Mouse (Mus musculus) heart, embryonic 16.5 days (tissue): ENCODE measurements at regions not wholly inside any gene's neighbourhood (a gene's known extent, or its start where the extent isn't known, plus 50 kb on each side); places are given as distances from the start of the nearest gene placed in this dataset.

Experiments
- ATAC-seq: fragments of 200-750 bp; cut with Nextera tagmentation; replicated peaks from 2 replicates; pipeline ENCODE4 v1.8.0; 2017; ENCODE audit warnings: moderate number of reproducible peaks; ENCODE audit not compliant: insufficient read depth, low FRiP score; ENCODE audit errors: extremely low read depth
- H3K27ac ChIP-seq: fragments of 300-500 bp; sonication (generic); 2 replicates; pipeline ENCODE4 v1.5.1; 2014; ENCODE audit warnings: mild to moderate bottlenecking, low read length, control low read depth, moderate library complexity
- H3K27me3 ChIP-seq: fragments of 300-500 bp; sonication (generic); 2 replicates; pipeline ENCODE4 v1.6.1; 2014; ENCODE audit warnings: low read length, mixed read lengths; ENCODE audit not compliant: control insufficient read depth, insufficient read depth
- H3K36me3 ChIP-seq: fragments of 300-500 bp; sonication (generic); 2 replicates; pipeline ENCODE4 v1.6.1; 2014; ENCODE audit not compliant: control insufficient read depth, insufficient read depth
- H3K4me1 ChIP-seq: fragments of 300-500 bp; sonication (generic); 2 replicates; pipeline ENCODE4 v1.6.1; 2014; ENCODE audit warnings: low read length, mixed read lengths; ENCODE audit not compliant: control insufficient read depth, insufficient read depth
- H3K4me2 ChIP-seq: fragments of 300-500 bp; sonication (generic); 2 replicates; pipeline ENCODE4 v1.6.1; 2014; ENCODE audit warnings: low read depth, mild to moderate bottlenecking, control low read depth, low read length
- H3K4me3 ChIP-seq: fragments of 300-500 bp; sonication (generic); 2 replicates; pipeline ENCODE4 v1.5.1; 2014; ENCODE audit warnings: mild to moderate bottlenecking, control low read depth, low read length
- H3K9ac ChIP-seq: fragments of 300-500 bp; sonication (generic); 2 replicates; pipeline ENCODE4 v1.6.1; 2014; ENCODE audit warnings: low read length, control low read depth
- H3K9me3 ChIP-seq: fragments of 300-500 bp; sonication (generic); replicated peaks from 2 replicates; pipeline ENCODE4 v1.6.1; 2016; ENCODE audit warnings: low read length; ENCODE audit not compliant: control insufficient read depth
- WGBS: fragments of 180-500 bp; shearing (Covaris S2); extraction: QIAGEN DNeasy Blood & Tissue Kit; methylation state at CpG from one replicate; pipeline ENCODE4 v1.1.7; 2014; 5-methylcytosine and 5-hydroxymethylcytosine counted together

DNA sequence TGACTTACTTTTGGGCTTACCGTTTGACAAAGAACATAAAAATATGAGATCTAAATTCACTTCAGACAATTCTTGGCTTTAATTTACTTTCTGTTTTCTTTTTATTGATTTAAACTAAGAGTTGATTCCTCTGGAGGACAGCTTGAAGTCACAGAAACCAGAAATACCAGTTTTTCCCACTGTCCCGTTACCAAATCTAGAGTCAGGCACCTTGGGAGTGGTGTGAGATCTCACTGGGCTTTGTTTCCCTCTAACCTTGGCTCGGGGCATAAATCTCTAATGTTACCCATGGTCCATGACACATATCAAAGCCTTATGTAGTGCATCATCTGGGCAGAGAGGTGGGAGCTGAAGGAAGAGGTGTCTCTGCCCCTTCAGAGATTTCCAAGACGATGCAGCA, 165.4 kb upstream of the Sesn3 start:
- Histone ChIP-seq H3K36me3 (no peaks in the 10 kb centered on the region), H3K9me3 (no peaks in the 10 kb centered on the region), H3K4me1 (peaks cover 3% of the 10 kb centered on the region; the same call in 1 of the 2 replicates), H3K4me3 (no peak overlapping the region), H3K27ac (no peak overlapping the region), H3K27me3 (no peaks in the 10 kb centered on the region), H3K9ac (no peak overlapping the region), H3K4me2 (no peak overlapping the region)
- 78% methylated on average over 4 of the region's 4 CpGs for WGBS
- no peak for ATAC-seq

- 44% methylated on average over 2 of the region's 2 CpGs for WGBS
- no peak overlapping the region for H3K9ac ChIP-seq
- no peak overlapping the region for H3K4me3 ChIP-seq
- no peaks in the 10 kb centered on the region for H3K36me3 ChIP-seq
- no peaks in the 10 kb centered on the region for H3K4me1 ChIP-seq
- no peaks in the 10 kb centered on the region for H3K27me3 ChIP-seq
- no peak overlapping the region for H3K27ac ChIP-seq
- H3K9me3 ChIP-seq, result no peaks in the 10 kb centered on the region
- no peak for ATAC-seq
- no peak overlapping the region for H3K4me2 ChIP-seq
These were observed 163.2 kb upstream of the Sesn3 start for GRCm38 (mm10) chr9:14111713-14112112.

- H3K27ac ChIP-seq, result no peak overlapping the region
- no peak for ATAC-seq
- H3K4me1 ChIP-seq, result no peaks in the 10 kb centered on the region
- H3K4me2 ChIP-seq, result no peak overlapping the region
- no peaks in the 10 kb centered on the region for H3K9me3 ChIP-seq
- H3K36me3 ChIP-seq, result no peaks in the 10 kb centered on the region
- 24% methylated on average over 3 of the region's 3 CpGs for WGBS
- no peak overlapping the region for H3K4me3 ChIP-seq
- no peaks in the 10 kb centered on the region for H3K27me3 ChIP-seq
- no peak overlapping the region for H3K9ac ChIP-seq
These were observed 159.3 kb upstream of the Sesn3 start for GRCm38 (mm10) chr9:14115521-14115920.

- no peak overlapping the region for H3K27ac ChIP-seq
- WGBS, result 77% methylated on average over 8 of the region's 8 CpGs
- ATAC-seq, result no peak
These were observed 158.6 kb upstream of the Sesn3 start for GRCm38 (mm10) chr9:14116097-14116840.

GRCm38 (mm10) chr9:14133372-14133771, 141.5 kb upstream of the Sesn3 start:
- no peaks in the 10 kb centered on the region for H3K36me3 ChIP-seq
- H3K4me3 ChIP-seq, result no peak overlapping the region
- 57% methylated on average over 5 of the region's 5 CpGs for WGBS
- H3K4me1 ChIP-seq, result no peaks in the 10 kb centered on the region
- H3K27me3 ChIP-seq, result no peaks in the 10 kb centered on the region
- H3K4me2 ChIP-seq, result no peak overlapping the region
- no peak overlapping the region for H3K27ac ChIP-seq
- ATAC-seq, result no peak
- H3K9ac ChIP-seq, result no peak overlapping the region
- H3K9me3 ChIP-seq, result peaks cover 6% of the 10 kb centered on the region

More at GRCm38 (mm10) chr9:14116097-14116840, 158.6 kb upstream of the Sesn3 start:
- no peaks in the 10 kb centered on the region for H3K27me3 ChIP-seq
- no peaks in the 10 kb centered on the region for H3K36me3 ChIP-seq
- H3K4me3 ChIP-seq, result no peak overlapping the region
- no peaks in the 10 kb centered on the region for H3K4me1 ChIP-seq
- H3K9me3 ChIP-seq, result no peaks in the 10 kb centered on the region
- no peak overlapping the region for H3K4me2 ChIP-seq
- no peak overlapping the region for H3K9ac ChIP-seq

DNA sequence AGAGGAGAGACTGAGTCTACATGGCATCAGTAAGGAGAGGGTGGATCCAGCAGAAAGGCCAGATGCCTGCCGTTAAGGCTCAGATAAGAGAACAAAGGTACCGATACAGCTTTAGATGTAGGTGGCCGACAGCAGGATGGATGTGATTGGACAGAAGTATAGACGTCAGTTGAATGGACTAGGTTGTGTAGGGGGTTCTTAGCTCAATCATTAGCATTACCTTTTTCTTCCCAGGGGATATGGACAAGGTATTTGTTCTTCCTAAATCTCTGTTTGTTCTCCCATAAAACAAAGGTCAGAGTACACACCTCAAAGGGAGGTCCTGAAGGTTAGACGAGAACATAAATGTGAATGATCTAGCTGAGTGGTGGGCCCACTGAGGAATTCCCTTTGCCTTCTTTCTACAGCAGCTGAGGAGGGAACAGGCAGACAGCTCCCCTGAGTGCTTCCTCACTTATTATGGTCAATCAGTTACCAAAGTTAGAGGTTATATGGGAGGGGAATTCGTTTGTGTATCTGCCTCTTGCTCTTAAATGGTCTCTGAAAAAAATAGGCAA, 139.9 kb upstream of the Sesn3 start:
- H3K27ac ChIP-seq, result no peak overlapping the region
- ATAC-seq, result no peak
- no peaks in the 10 kb centered on the region for H3K27me3 ChIP-seq
- no peaks in the 10 kb centered on the region for H3K36me3 ChIP-seq
- 58% methylated on average over 6 of the region's 6 CpGs for WGBS
- H3K4me1 ChIP-seq, result no peaks in the 10 kb centered on the region
- no peak overlapping the region for H3K4me3 ChIP-seq
- H3K4me2 ChIP-seq, result no peak overlapping the region
- no peak overlapping the region for H3K9ac ChIP-seq
- peaks cover 6% of the 10 kb centered on the region for H3K9me3 ChIP-seq

DNA sequence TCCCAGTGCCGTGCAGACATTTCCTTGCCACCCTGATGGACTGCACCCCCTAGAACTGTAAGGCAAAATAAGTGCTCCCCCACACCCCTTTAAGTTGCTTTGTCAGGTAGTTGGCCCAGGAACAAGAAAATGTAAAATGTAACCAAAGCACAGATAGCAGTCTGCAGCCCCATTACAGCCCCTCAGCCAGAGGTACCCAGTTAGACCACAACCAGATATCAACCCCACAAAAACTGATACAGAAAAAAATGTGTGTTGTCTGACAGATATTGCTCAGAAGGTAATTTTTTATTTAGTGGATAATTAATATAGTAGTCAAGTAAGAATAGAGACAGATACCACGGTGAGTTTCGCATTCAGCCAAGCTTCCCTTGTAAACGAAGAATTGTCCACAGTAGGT, 133.5 kb upstream of the Sesn3 start:
- Histone ChIP-seq H3K4me2 (no peak overlapping the region), H3K36me3 (no peaks in the 10 kb centered on the region), H3K4me1 (no peaks in the 10 kb centered on the region), H3K27me3 (no peaks in the 10 kb centered on the region), H3K9ac (no peak overlapping the region), H3K4me3 (no peak overlapping the region), H3K27ac (no peak overlapping the region), H3K9me3 (no peaks in the 10 kb centered on the region)
- WGBS, result 90% methylated on average over 4 of the region's 4 CpGs
- ATAC-seq, result no peak

DNA sequence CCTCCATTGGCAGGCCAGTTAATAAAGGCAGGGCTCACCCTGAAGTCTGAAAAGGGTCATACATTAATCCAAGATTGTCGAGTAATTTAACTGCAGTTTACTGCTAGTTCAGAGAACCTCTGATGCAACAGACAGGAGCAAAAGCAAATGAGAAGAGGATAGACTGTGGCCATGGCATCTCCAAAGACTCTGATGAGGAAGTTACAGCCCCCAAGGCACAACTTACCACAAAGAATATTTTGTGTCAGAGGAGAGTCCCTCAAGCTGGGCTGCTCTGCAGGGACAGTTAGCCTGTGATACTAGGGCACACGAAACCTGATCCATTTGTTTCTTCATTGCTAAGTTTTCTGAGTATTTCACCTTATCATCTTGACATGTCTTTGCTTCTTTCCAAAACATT, 130.9 kb upstream of the Sesn3 start:
- H3K4me2 ChIP-seq, result no peak overlapping the region
- no peak overlapping the region for H3K27ac ChIP-seq
- H3K9ac ChIP-seq, result no peak overlapping the region
- H3K27me3 ChIP-seq, result no peaks in the 10 kb centered on the region
- no peaks in the 10 kb centered on the region for H3K9me3 ChIP-seq
- no peak for ATAC-seq
- H3K36me3 ChIP-seq, result no peaks in the 10 kb centered on the region
- H3K4me1 ChIP-seq, result no peaks in the 10 kb centered on the region
- 48% methylated on average over 2 of the region's 2 CpGs for WGBS
- H3K4me3 ChIP-seq, result no peak overlapping the region

DNA sequence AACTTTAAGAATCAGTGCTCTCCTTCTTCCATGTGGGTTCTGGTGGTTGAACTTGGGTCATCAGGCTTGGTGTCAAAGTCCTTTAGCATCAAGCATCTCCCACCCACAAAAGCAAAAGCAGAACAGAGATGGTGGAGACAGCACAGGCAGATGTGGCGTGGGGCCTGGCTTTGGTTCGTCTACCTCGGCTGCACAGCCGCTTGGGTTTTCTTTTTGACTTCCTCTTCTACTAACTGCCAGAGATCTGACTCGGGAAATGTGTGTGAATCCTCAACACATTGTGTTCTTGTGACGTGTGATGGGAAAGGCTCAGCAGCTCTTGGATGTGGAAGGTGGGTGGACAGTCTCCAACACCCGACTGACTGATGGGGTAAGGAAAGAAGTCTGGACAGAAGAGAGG, 127.8 kb upstream of the Sesn3 start:
- no peak overlapping the region for H3K4me3 ChIP-seq
- no peaks in the 10 kb centered on the region for H3K9me3 ChIP-seq
- no peak overlapping the region for H3K27ac ChIP-seq
- H3K36me3 ChIP-seq, result no peaks in the 10 kb centered on the region
- WGBS, result 62% methylated on average over 7 of the region's 7 CpGs
- H3K4me2 ChIP-seq, result no peak overlapping the region
- ATAC-seq, result no peak
- no peak overlapping the region for H3K9ac ChIP-seq
- H3K4me1 ChIP-seq, result no peaks in the 10 kb centered on the region
- no peaks in the 10 kb centered on the region for H3K27me3 ChIP-seq
